Mouse (Mus musculus): ENCODE data around the gene Rhot2. TPM values are rescaled to one million over a fixed set of nuclear protein-coding genes. Genes with fewer than 3 reads are reported as not detected.

The Rhot2 gene
- polyA plus RNA-seq, 1 experiment, result 87.5 TPM

DNA sequence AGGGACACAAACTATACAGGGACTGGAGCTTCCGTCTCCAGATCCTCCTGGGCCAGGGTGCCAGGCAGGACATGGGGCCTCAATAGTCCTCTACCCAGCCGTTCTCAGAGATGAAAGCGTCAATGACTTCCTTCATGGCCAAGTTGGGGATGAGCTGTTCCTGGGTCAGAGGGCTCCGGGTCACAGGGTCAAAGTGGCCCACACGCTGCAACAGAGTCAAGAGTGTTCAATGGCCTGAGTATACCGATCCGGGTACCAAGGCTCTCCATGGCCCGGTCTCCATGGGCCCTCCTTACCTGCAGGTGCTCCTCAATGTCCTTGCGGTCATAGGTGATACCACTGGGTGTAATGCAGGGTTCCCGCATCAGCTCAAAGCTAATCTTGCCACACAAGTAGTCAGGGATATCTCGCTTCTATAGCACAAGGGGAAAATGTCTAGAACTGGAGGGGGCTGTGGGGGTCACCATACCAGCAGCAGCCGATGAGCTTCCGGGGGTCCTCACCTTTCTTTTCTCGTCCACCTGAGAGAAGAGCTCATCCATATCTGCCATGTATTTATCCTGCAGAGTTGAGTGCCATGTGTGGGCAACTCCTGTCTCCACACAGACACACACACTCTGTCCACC, 13.7 kb downstream of the Rhot2 start:
- 81% methylated on average over 14 of the region's 14 CpGs for WGBS
- no peak for TF ChIP-seq POLR2A (IDR thresholded peaks at IDR 0.05; ENCODE audit: low read depth, low read length)
- TF ChIP-seq CTCF (IDR thresholded peaks at IDR 0.05; ENCODE audit: extremely low read depth, insufficient read length, insufficient replicate concordance, low read depth, low read length), result no peak
- no peak overlapping the region for H3K27ac ChIP-seq (ENCODE audit: insufficient read depth, low read depth, low read length)
- H3K27me3 ChIP-seq (ENCODE audit: control insufficient read depth, insufficient read depth, low read length), result no peaks in the 10 kb centered on the region
- H3K4me3 ChIP-seq (ENCODE audit: low read depth, low read length), result no peak overlapping the region
- peaks cover 43% of the 10 kb centered on the region for H3K4me1 ChIP-seq (ENCODE audit: control insufficient read depth, insufficient read depth, insufficient read length, low read length)
- peaks cover 21% of the 10 kb centered on the region for H3K36me3 ChIP-seq (ENCODE audit: control insufficient read depth, insufficient read depth, low read length)

DNA sequence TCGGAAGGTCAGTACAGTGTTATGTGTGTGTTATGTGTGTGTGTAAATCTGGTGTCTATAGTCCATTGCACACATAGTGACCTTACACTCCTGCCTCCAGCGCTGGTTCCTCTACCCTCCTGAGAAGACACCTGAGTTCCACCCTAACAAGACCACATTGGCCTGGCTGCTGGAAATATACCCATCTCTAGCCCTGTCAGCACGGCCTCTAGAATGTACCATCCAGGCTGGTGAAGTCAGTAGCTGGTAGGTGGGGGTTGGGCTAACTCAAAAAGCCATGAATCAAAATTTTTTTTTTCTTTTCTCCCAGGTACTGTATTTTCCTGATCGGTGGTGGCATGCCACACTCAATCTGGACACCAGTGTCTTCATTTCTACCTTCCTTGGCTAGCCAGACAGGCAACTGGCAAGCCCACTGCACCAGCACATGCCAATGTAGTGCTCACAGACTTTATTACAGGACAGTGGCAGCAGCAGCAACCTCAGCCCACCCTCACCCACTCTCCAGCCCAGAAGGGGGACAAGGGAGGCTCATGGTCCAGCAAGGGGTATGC, 14.4 kb downstream of the Rhot2 start:
- TF ChIP-seq CTCF (IDR thresholded peaks at IDR 0.05; ENCODE audit: extremely low read depth, insufficient read length, insufficient replicate concordance, low read depth, low read length) (no peak), POLR2A (IDR thresholded peaks at IDR 0.05; ENCODE audit: low read depth, low read length) (no peak)
- Histone ChIP-seq H3K4me1 (ENCODE audit: control insufficient read depth, insufficient read depth, insufficient read length, low read length) (peaks cover 37% of the 10 kb centered on the region), H3K27me3 (ENCODE audit: control insufficient read depth, insufficient read depth, low read length) (no peaks in the 10 kb centered on the region), H3K27ac (ENCODE audit: insufficient read depth, low read depth, low read length) (no peak overlapping the region), H3K36me3 (ENCODE audit: control insufficient read depth, insufficient read depth, low read length) (peaks cover 24% of the 10 kb centered on the region), H3K4me3 (ENCODE audit: low read depth, low read length) (no peak overlapping the region)
- 70% methylated on average over 4 of the region's 4 CpGs for WGBS

- WGBS, result 26% methylated on average over 8 of the region's 8 CpGs
- H3K27ac ChIP-seq (ENCODE audit: insufficient read depth, low read depth, low read length), result peak overlapping the region; percentile 60
- peaks cover 24% of the 10 kb centered on the region for H3K36me3 ChIP-seq (ENCODE audit: control insufficient read depth, insufficient read depth, low read length)
Measured at GRCm38 (mm10) chr17:25829558-25830017, 15.1 kb downstream of the Rhot2 start.

GRCm38 (mm10) chr17:25828712-25829557, 15.7 kb downstream of the Rhot2 start, which contains the start of gene Jmjd8:
TSS of gene Jmjd8 (plus strand) at chr17:25828867.
- WGBS, result under 1% methylated on average over 32 of the region's 32 CpGs
- Histone ChIP-seq H3K27me3 (ENCODE audit: control insufficient read depth, insufficient read depth, low read length) (no peaks in the 10 kb centered on the region), H3K36me3 (ENCODE audit: control insufficient read depth, insufficient read depth, low read length) (peaks cover 24% of the 10 kb centered on the region), H3K4me3 (ENCODE audit: low read depth, low read length) (peak within 1 kb of the TSS; percentile 63), H3K4me1 (ENCODE audit: control insufficient read depth, insufficient read depth, insufficient read length, low read length) (peaks cover 33% of the 10 kb centered on the region), H3K27ac (ENCODE audit: insufficient read depth, low read depth, low read length) (peak within 1 kb of the TSS; percentile 60)
- TF ChIP-seq POLR2A (IDR thresholded peaks at IDR 0.05; ENCODE audit: low read depth, low read length) (no peak), CTCF (IDR thresholded peaks at IDR 0.05; ENCODE audit: extremely low read depth, insufficient read length, insufficient replicate concordance, low read depth, low read length) (peak; percentile 56; the same call in 1 of the 2 replicates)

More at GRCm38 (mm10) chr17:25829558-25830017, 15.1 kb downstream of the Rhot2 start:
- Histone ChIP-seq H3K27me3 (ENCODE audit: control insufficient read depth, insufficient read depth, low read length) (no peaks in the 10 kb centered on the region), H3K4me1 (ENCODE audit: control insufficient read depth, insufficient read depth, insufficient read length, low read length) (peaks cover 32% of the 10 kb centered on the region), H3K4me3 (ENCODE audit: low read depth, low read length) (peak overlapping the region; percentile 63)
- TF ChIP-seq CTCF (IDR thresholded peaks at IDR 0.05; ENCODE audit: extremely low read depth, insufficient read length, insufficient replicate concordance, low read depth, low read length), result no peak
- TF ChIP-seq POLR2A (IDR thresholded peaks at IDR 0.05; ENCODE audit: low read depth, low read length), result no peak

DNA sequence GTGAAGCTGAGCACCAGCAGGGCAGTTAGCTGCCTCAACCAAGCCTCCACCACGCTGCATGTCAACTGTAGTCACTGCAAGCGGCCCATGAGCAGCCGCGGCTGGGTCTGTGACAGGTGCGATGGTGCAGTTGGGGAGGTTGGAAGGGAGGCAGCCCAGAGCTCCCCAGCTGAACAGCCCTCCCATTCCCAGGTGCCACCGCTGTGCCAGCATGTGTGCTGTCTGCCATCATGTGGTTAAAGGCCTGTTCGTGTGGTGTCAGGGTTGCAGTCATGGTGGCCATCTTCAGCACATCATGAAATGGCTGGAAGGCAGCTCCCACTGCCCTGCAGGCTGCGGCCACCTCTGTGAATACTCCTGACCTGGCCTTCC, 16.4 kb downstream of the Rhot2 start:
- Histone ChIP-seq H3K36me3 (ENCODE audit: control insufficient read depth, insufficient read depth, low read length) (peaks cover 24% of the 10 kb centered on the region), H3K27ac (ENCODE audit: insufficient read depth, low read depth, low read length) (peak overlapping the region; percentile 51), H3K4me3 (ENCODE audit: low read depth, low read length) (peak overlapping the region; percentile 63), H3K27me3 (ENCODE audit: control insufficient read depth, insufficient read depth, low read length) (no peaks in the 10 kb centered on the region), H3K4me1 (ENCODE audit: control insufficient read depth, insufficient read depth, insufficient read length, low read length) (peaks cover 32% of the 10 kb centered on the region)
- TF ChIP-seq POLR2A (IDR thresholded peaks at IDR 0.05; ENCODE audit: low read depth, low read length) (no peak), CTCF (IDR thresholded peaks at IDR 0.05; ENCODE audit: extremely low read depth, insufficient read length, insufficient replicate concordance, low read depth, low read length) (no peak)
- 84% methylated on average over 8 of the region's 8 CpGs for WGBS

GRCm38 (mm10) chr17:25827546-25828222, 17.0 kb downstream of the Rhot2 start:
- 94% methylated on average over 22 of the region's 22 CpGs for WGBS
- no peaks in the 10 kb centered on the region for H3K27me3 ChIP-seq (ENCODE audit: control insufficient read depth, insufficient read depth, low read length)
- no peak overlapping the region for H3K27ac ChIP-seq (ENCODE audit: insufficient read depth, low read depth, low read length)
- TF ChIP-seq CTCF (IDR thresholded peaks at IDR 0.05; ENCODE audit: extremely low read depth, insufficient read length, insufficient replicate concordance, low read depth, low read length) (no peak), POLR2A (IDR thresholded peaks at IDR 0.05; ENCODE audit: low read depth, low read length) (no peak)
- no peak overlapping the region for H3K4me3 ChIP-seq (ENCODE audit: low read depth, low read length)
- peaks cover 32% of the 10 kb centered on the region for H3K4me1 ChIP-seq (ENCODE audit: control insufficient read depth, insufficient read depth, insufficient read length, low read length)
- H3K36me3 ChIP-seq (ENCODE audit: control insufficient read depth, insufficient read depth, low read length), result peaks cover 24% of the 10 kb centered on the region

Measured in small intestine, adult 2 months (tissue).